Mouse (Mus musculus): ENCODE data around the gene Cdk2.

- TF ChIP-seq POLR2A (IDR thresholded peaks at IDR 0.05; ENCODE audit: insufficient read length, low read depth) (no peak), MAX (IDR thresholded peaks at IDR 0.05; ENCODE audit: low read depth) (no peak), MYOG (IDR thresholded peaks at IDR 0.05; ENCODE audit: control insufficient read depth in 1 of 3, insufficient read depth in 1 of 3, insufficient read length in 2 of 3, low read depth in 2 of 3) (no peak), REST (IDR thresholded peaks at IDR 0.05; ENCODE audit: insufficient read depth, insufficient read length) (no peak), USF1 (IDR thresholded peaks at IDR 0.05; ENCODE audit: low read depth) (no peak), CEBPB (IDR thresholded peaks at IDR 0.05; ENCODE audit: insufficient read depth, poor library complexity, severe bottlenecking) (no peak), POLR2AphosphoS2 (IDR thresholded peaks at IDR 0.05; ENCODE audit: insufficient read length, low read depth) (no peak)
Measured at GRCm38 (mm10) chr10:128731002-128731433, 26.2 kb upstream of the Cdk2 start.

Data from myocyte (in vitro differentiated cells).